Mouse (Mus musculus) midbrain, embryonic 10.5 days (tissue): ENCODE measurements around the gene Sap30. TPM values are rescaled to one million over a fixed set of nuclear protein-coding genes. Genes with fewer than 3 reads are reported as not detected.

Source experiments
- DNase-seq: peaks from one replicate; pipeline ENCODE4 v3.0.0-alpha.2; 2017; ENCODE audit warnings: low spot score
- H3K27ac ChIP-seq: fragments of 300-500 bp; sonication (generic); replicated peaks from 2 replicates; pipeline ENCODE4 v1.5.1; 2016; ENCODE audit warnings: mild to moderate bottlenecking
- H3K27me3 ChIP-seq: fragments of 300-500 bp; sonication (generic); 2 replicates; pipeline ENCODE4 v1.6.1; 2016; ENCODE audit warnings: low read depth, mild to moderate bottlenecking; ENCODE audit not compliant: poor library complexity, severe bottlenecking
- H3K36me3 ChIP-seq: fragments of 300-500 bp; sonication (generic); 2 replicates; pipeline ENCODE4 v1.6.1; 2016; ENCODE audit warnings: mild to moderate bottlenecking, moderate library complexity
- H3K4me1 ChIP-seq: fragments of 300-500 bp; sonication (generic); 2 replicates; pipeline ENCODE4 v1.6.1; 2016
- H3K4me3 ChIP-seq: fragments of 300-500 bp; sonication (generic); 2 replicates; pipeline ENCODE4 v1.5.1; 2016; ENCODE audit warnings: mild to moderate bottlenecking, moderate library complexity
- H3K9me3 ChIP-seq: fragments of 300-500 bp; sonication (generic); replicated peaks from 2 replicates; pipeline ENCODE4 v1.6.1; 2016; ENCODE audit warnings: mild to moderate bottlenecking
- WGBS: fragments of 180-500 bp; shearing (Covaris S2); methylation state at CpG from one replicate; pipeline ENCODE4 v1.1.7; 2016; 5-methylcytosine and 5-hydroxymethylcytosine counted together
- polyA plus RNA-seq: library from polyadenylated mRNA; unstranded; fragments of >200 nt; fragmentation: Nextera tagmentation; extraction: Ambion mirVana; gene quantifications from 2 replicates; pipeline ENCODE4 v1.2.1, GENCODE M21; 2016

Gene Sap30
- polyA plus RNA-seq, 1 experiment from 2014 or later = 86.9 TPM

GRCm38 (mm10) chr8:57488312-57488765 lies 679 bp upstream of the Sap30 start:
- Histone ChIP-seq H3K4me3 (peak overlapping the region; percentile 97), H3K36me3 (peaks cover 21% of the 10 kb centered on the region), H3K4me1 (peaks cover 16% of the 10 kb centered on the region), H3K27ac (peak overlapping the region; percentile 95), H3K9me3 (no peaks in the 10 kb centered on the region), H3K27me3 (no peaks in the 10 kb centered on the region)
- peak; percentile 79 for DNase-seq
- WGBS = under 1% methylated on average over 25 of the region's 25 CpGs

DNA sequence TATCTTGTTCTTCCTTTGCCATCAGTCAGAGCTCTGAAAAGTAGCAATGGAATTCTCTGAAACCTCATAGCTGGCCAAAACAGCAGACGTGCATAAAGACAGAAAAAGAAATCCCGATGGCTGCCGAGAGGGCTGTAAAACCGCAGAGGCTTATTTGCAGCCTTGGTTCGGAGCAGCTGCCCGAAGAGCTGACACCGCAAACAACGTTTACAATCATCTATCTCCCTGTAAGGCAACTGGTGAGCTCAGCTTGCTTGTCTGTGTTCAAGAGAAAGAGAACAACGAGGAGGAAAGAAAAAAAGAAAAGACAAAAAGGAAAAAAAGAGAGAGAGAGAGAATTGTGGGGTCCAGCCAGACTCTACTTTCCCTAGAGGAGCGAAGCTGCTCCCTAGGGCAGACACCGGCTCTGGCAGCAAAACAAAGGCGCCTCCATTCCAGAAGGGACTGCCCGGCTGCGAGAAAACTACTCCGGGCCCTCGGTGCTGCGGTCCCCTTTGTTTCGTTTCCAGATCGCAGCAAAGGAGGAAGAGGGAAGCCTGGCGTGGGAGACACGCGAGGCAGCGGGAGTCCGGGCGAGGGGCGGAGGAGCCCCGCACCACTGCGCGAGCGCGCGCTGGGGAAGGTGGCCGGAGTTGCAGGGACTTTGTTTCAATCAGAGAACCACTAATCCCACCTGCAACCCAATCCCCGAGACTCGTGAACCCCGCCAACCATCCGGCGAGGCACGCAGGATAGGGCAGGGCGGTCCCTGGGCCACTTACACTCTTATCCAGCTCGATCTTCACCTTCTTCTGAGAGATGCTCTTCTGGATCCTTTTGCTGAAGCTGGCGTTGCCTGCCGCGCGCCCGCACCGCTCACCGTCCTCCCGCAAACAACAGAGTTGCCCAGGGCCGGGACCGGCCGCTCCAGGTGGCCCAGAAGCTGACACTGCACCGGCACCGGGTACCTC lies 894 bp downstream of the Sap30 start:
- DNase-seq = peak; percentile 74
- H3K36me3 ChIP-seq = peaks cover 37% of the 10 kb centered on the region
- no peaks in the 10 kb centered on the region for H3K27me3 ChIP-seq
- WGBS = under 1% methylated on average over 54 of the region's 54 CpGs
- peak overlapping the region; percentile 97 for H3K4me3 ChIP-seq
- H3K9me3 ChIP-seq = no peaks in the 10 kb centered on the region
- H3K27ac ChIP-seq = peak overlapping the region; percentile 95
- H3K4me1 ChIP-seq = peaks cover 16% of the 10 kb centered on the region

- no peak for DNase-seq
- Histone ChIP-seq H3K27me3 (no peaks in the 10 kb centered on the region), H3K4me3 (no peak overlapping the region), H3K4me1 (peaks cover 10% of the 10 kb centered on the region), H3K9me3 (no peaks in the 10 kb centered on the region), H3K27ac (no peak overlapping the region), H3K36me3 (peaks cover 52% of the 10 kb centered on the region)
- 79% methylated on average over 4 of the region's 4 CpGs for WGBS
Measured at GRCm38 (mm10) chr8:57480606-57481005, 7.1 kb downstream of the Sap30 start.

DNA sequence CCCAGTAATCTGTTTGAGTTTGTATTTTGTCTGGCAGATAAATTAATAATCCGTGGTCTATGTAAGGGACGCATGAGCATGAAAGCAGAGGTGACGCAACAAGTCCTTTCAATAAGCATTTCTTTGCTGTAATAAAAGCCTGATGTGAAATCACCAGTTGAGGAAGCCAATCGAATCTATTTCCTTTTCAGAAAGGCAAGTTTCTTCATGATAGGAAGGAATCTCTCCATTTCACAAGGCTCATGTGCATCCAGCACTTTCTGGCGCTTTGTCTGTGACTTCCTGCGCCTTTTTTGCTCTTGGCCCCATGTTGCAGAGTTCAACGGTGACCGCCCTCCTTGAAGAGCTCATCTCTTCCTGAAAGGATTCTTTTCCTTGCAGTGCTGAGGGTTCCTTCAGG lies 8.0 kb downstream of the Sap30 start:
- Histone ChIP-seq H3K36me3 (peaks cover 45% of the 10 kb centered on the region), H3K27ac (no peak overlapping the region), H3K4me3 (no peak overlapping the region), H3K27me3 (no peaks in the 10 kb centered on the region), H3K9me3 (no peaks in the 10 kb centered on the region), H3K4me1 (peaks cover under 1% of the 10 kb centered on the region; the same call in 1 of the 2 replicates)
- WGBS = 92% methylated on average over 8 of the region's 8 CpGs
- no peak for DNase-seq

- H3K27ac ChIP-seq = no peak overlapping the region
- no peaks in the 10 kb centered on the region for H3K9me3 ChIP-seq
- H3K4me3 ChIP-seq = no peak overlapping the region
- 87% methylated on average over 3 of the region's 3 CpGs for WGBS
- peaks cover 32% of the 10 kb centered on the region for H3K36me3 ChIP-seq
- DNase-seq = no peak
- H3K27me3 ChIP-seq = no peaks in the 10 kb centered on the region
- H3K4me1 ChIP-seq = no peaks in the 10 kb centered on the region
Measured at GRCm38 (mm10) chr8:57478406-57478805, 9.3 kb downstream of the Sap30 start.

GRCm38 (mm10) chr8:57473751-57474150 lies 13.9 kb downstream of the Sap30 start:
- DNase-seq = no peak
- no peak overlapping the region for H3K27ac ChIP-seq
- H3K4me1 ChIP-seq = no peaks in the 10 kb centered on the region
- no peaks in the 10 kb centered on the region for H3K36me3 ChIP-seq
- H3K9me3 ChIP-seq = no peaks in the 10 kb centered on the region
- 84% methylated on average over 6 of the region's 6 CpGs for WGBS
- H3K4me3 ChIP-seq = no peak overlapping the region
- no peaks in the 10 kb centered on the region for H3K27me3 ChIP-seq

DNA sequence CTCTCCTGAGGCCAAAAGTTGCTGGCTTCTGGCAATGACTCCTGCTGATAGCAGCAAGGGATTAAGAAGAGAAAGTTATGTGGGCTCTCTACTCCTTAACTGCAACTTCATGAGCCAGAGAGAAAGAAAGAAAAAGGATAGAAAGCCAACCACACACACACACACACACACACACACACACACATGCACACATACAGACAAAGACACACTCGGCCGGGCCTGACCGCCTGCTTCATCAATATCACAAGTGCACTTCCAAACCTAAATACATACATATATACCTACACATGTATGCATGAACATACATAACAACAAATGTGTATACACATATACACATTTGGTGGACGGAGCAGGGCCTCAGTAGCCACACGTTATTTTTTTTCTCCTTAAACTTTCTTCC lies 16.8 kb downstream of the Sap30 start:
- Histone ChIP-seq H3K4me1 (no peaks in the 10 kb centered on the region), H3K9me3 (no peaks in the 10 kb centered on the region), H3K27me3 (no peaks in the 10 kb centered on the region), H3K4me3 (no peak overlapping the region), H3K27ac (no peak overlapping the region), H3K36me3 (no peaks in the 10 kb centered on the region)
- no peak for DNase-seq
- 92% methylated on average over 5 of the region's 5 CpGs for WGBS

- H3K27me3 ChIP-seq = no peaks in the 10 kb centered on the region
- DNase-seq = no peak
- H3K4me1 ChIP-seq = no peaks in the 10 kb centered on the region
- 65% methylated on average over 5 of the region's 5 CpGs for WGBS
- no peak overlapping the region for H3K4me3 ChIP-seq
- H3K36me3 ChIP-seq = no peaks in the 10 kb centered on the region
- H3K9me3 ChIP-seq = no peaks in the 10 kb centered on the region
- no peak overlapping the region for H3K27ac ChIP-seq
Measured at GRCm38 (mm10) chr8:57468624-57469023, 19.0 kb downstream of the Sap30 start.

- 85% methylated on average over 3 of the region's 3 CpGs for whole genome bisulfite sequencing
Measured at GRCm38 (mm10) chr8:57463757-57464156, 23.9 kb downstream of the Sap30 start.

DNA sequence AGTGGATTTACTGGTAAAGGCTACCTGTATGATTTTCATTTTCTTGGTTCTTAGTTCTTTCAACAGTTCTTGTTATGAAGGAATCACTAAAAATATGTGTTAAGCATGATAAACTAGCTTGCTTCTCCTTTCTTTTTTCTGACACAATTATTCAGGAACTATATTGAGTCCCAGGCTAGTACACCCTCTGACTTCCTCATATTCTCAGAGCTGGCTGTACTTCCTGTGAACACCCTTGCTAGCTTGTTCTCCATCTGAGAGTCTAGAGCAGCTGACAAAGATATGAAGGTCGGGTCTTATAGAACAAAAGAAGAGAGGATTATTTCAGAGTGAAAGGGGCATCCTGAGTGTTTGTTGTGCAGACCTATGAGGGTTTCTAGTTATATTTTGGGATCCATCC lies 24.8 kb downstream of the Sap30 start:
- no peak overlapping the region for H3K27ac ChIP-seq
- H3K36me3 ChIP-seq = no peaks in the 10 kb centered on the region
- H3K4me1 ChIP-seq = no peaks in the 10 kb centered on the region
- H3K9me3 ChIP-seq = no peaks in the 10 kb centered on the region
- no peak for DNase-seq
- 59% methylated on average over 1 of the region's 1 CpGs for WGBS
- H3K27me3 ChIP-seq = no peaks in the 10 kb centered on the region
- H3K4me3 ChIP-seq = no peak overlapping the region

More at GRCm38 (mm10) chr8:57463757-57464156, 23.9 kb downstream of the Sap30 start:
- H3K27me3 ChIP-seq = no peaks in the 10 kb centered on the region
- DNase-seq = no peak
- H3K27ac ChIP-seq = no peak overlapping the region
- no peaks in the 10 kb centered on the region for H3K36me3 ChIP-seq
- H3K4me3 ChIP-seq = no peak overlapping the region
- no peaks in the 10 kb centered on the region for H3K4me1 ChIP-seq
- no peaks in the 10 kb centered on the region for H3K9me3 ChIP-seq

DNA sequence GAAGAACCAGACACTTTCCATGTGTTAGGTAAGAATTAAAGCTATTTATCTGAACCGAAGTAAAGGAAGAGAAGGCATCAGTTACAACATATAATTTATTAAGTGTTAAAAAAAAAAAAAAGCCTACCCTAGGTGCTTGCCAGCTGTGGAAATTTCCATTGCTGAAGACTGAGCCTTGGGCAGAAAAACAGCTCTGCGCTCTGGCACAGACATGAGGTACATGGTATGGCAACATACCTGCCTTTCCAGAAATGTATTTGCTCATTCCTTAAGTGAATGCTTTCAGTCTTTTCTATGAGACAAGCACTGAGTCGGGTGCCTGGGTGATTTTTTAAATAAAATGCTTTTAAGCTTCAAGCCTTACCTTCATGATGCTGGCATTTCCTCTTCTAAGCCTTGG lies 29.7 kb downstream of the Sap30 start:
- Histone ChIP-seq H3K4me1 (no peaks in the 10 kb centered on the region), H3K27me3 (no peaks in the 10 kb centered on the region), H3K4me3 (no peak overlapping the region), H3K9me3 (no peaks in the 10 kb centered on the region), H3K27ac (no peak overlapping the region), H3K36me3 (no peaks in the 10 kb centered on the region)
- 86% methylated on average over 3 of the region's 3 CpGs for WGBS
- no peak for DNase-seq

DNA sequence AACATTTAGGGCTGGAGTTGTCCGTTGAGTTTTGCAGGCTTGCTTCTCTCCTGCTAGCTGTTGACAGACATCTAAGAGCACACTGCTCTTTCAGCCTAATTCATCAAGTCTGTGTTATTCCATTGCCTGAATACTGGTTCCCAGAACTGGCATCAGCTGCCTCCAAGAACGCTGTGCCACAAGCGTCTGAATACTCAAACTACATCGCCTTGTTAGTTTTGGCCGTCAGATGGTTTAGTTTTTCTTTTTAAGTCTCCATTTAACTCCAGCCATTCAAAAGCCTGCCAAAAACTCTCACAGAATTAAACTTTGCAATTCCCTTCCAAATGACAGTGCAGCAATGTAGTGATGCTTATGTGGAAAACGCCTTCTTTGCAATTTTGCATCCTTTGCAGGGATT lies 30.5 kb downstream of the Sap30 start:
- no peak for DNase-seq
- Histone ChIP-seq H3K36me3 (no peaks in the 10 kb centered on the region), H3K4me3 (no peak overlapping the region), H3K27me3 (no peaks in the 10 kb centered on the region), H3K27ac (no peak overlapping the region), H3K9me3 (no peaks in the 10 kb centered on the region), H3K4me1 (no peaks in the 10 kb centered on the region)
- WGBS = 98% methylated on average over 6 of the region's 6 CpGs

- H3K4me3 ChIP-seq = no peak within 1 kb of the TSS
- H3K36me3 ChIP-seq = no peaks in the 10 kb centered on the region
- H3K9me3 ChIP-seq = no peaks in the 10 kb centered on the region
- WGBS = 83% methylated on average over 3 of the region's 3 CpGs
- DNase-seq = no peak
- H3K4me1 ChIP-seq = no peaks in the 10 kb centered on the region
- H3K27me3 ChIP-seq = no peaks in the 10 kb centered on the region
- H3K27ac ChIP-seq = no peak within 1 kb of the TSS
Measured at GRCm38 (mm10) chr8:57455765-57456164, 31.9 kb downstream of the Sap30 start, which contains the start of gene Scrg1. Scrg1 (plus strand) TSS chr8:57455923.
